Mouse (Mus musculus): ENCODE results near the gene Arsb. TPM values are rescaled to one million over a fixed set of nuclear protein-coding genes. Genes with fewer than 3 reads are reported as not detected.

Arsb gene
- 1 to 10 TPM; 6.1 to 7.9 TPM for total RNA-seq (2021)
- long read RNA-seq, experiment 1, full-length matches to known transcripts: 3 of 3 reads
- long read RNA-seq, experiment 1, partial matches to known transcripts: 0 of 3 reads
- long read RNA-seq, experiment 1, other reads (novel, unspliced or antisense): 0 of 3 reads
- long read RNA-seq, experiment 2, full-length matches to known transcripts: 5 of 9 reads
- long read RNA-seq, experiment 2, partial matches to known transcripts: 0 of 9 reads
- long read RNA-seq, experiment 2, other reads (novel, unspliced or antisense): 4 of 9 reads

- intact Hi-C loops (cut with DNase I; ENCODE audit: low total_unique reads): no loop called here
- peak; percentile 91 for DNase-seq
These were observed at the start of gene Arsb for GRCm38 (mm10) chr13:93771588-93772278. Gene Arsb, plus strand, starts transcription at chr13:93771630.

GRCm38 (mm10) chr13:93721916-93722315, 49.5 kb upstream of the Arsb start:
- intact Hi-C loops (cut with DNase I; ENCODE audit: low total_unique reads): no loop called here
- no peak for DNase-seq

- DNase-seq: no peak
- intact Hi-C loops (cut with DNase I; ENCODE audit: low total_unique reads): no loop called here
These were observed 48.0 kb upstream of the Arsb start for GRCm38 (mm10) chr13:93723455-93723854.

- intact Hi-C loops (cut with DNase I; ENCODE audit: low total_unique reads): no loop called here
- no peak for DNase-seq
These were observed 47.2 kb upstream of the Arsb start for GRCm38 (mm10) chr13:93724206-93724605.

GRCm38 (mm10) chr13:93735131-93735636, 36.2 kb upstream of the Arsb start:
- intact Hi-C loops (cut with DNase I; ENCODE audit: low total_unique reads): no loop called here
- no peak for DNase-seq

- intact Hi-C loops (cut with DNase I; ENCODE audit: low total_unique reads): no loop called here
- no peak for DNase-seq
These were observed 27.3 kb upstream of the Arsb start for GRCm38 (mm10) chr13:93744118-93744517.

- DNase-seq: no peak
- intact Hi-C loops (cut with DNase I; ENCODE audit: low total_unique reads): no loop called here
These were observed 18.6 kb upstream of the Arsb start for GRCm38 (mm10) chr13:93752597-93753400.

- intact Hi-C loops (cut with DNase I; ENCODE audit: low total_unique reads): no loop called here
- no peak for DNase-seq
These were observed 16.3 kb upstream of the Arsb start for GRCm38 (mm10) chr13:93755084-93755483.

GRCm38 (mm10) chr13:93756674-93757073, 14.8 kb upstream of the Arsb start:
- intact Hi-C loops (cut with DNase I; ENCODE audit: low total_unique reads): no loop called here
- no peak for DNase-seq

- intact Hi-C loops (cut with DNase I; ENCODE audit: low total_unique reads): no loop called here
These were observed 13.9 kb upstream of the Arsb start for GRCm38 (mm10) chr13:93757514-93757913.

GRCm38 (mm10) chr13:93758149-93758898, 13.1 kb upstream of the Arsb start:
- intact Hi-C loops (cut with DNase I; ENCODE audit: low total_unique reads): no loop called here
- DNase-seq: no peak

More at GRCm38 (mm10) chr13:93757514-93757913, 13.9 kb upstream of the Arsb start:
- DNase-seq: no peak

- intact Hi-C loops (cut with DNase I; ENCODE audit: low total_unique reads): no loop called here
These were observed 9.6 kb upstream of the Arsb start for GRCm38 (mm10) chr13:93761831-93762230.

GRCm38 (mm10) chr13:93762879-93763278, 8.6 kb upstream of the Arsb start:
- no peak for DNase-seq
- intact Hi-C loops (cut with DNase I; ENCODE audit: low total_unique reads): no loop called here

More at GRCm38 (mm10) chr13:93761831-93762230, 9.6 kb upstream of the Arsb start:
- DNase-seq: no peak

- DNase-seq: no peak
- intact Hi-C loops (cut with DNase I; ENCODE audit: low total_unique reads): no loop called here
These were observed 7.0 kb upstream of the Arsb start for GRCm38 (mm10) chr13:93764321-93764973.

GRCm38 (mm10) chr13:93771031-93771587, 321 bp upstream of the Arsb start:
- no peak for DNase-seq
- intact Hi-C loops (cut with DNase I; ENCODE audit: low total_unique reads): no loop called here

- no peak for DNase-seq
- intact Hi-C loops (cut with DNase I; ENCODE audit: low total_unique reads): no loop called here
These were observed 828 bp downstream of the Arsb start for GRCm38 (mm10) chr13:93772279-93772636.

GRCm38 (mm10) chr13:93772861-93773260, 1.4 kb downstream of the Arsb start:
- intact Hi-C loops (cut with DNase I; ENCODE audit: low total_unique reads): no loop called here
- DNase-seq: no peak

GRCm38 (mm10) chr13:93773704-93774315, 2.4 kb downstream of the Arsb start:
- DNase-seq: no peak
- intact Hi-C loops (cut with DNase I; ENCODE audit: low total_unique reads): no loop called here

All from gastrocnemius, postnatal 14 days (tissue).